Mouse (Mus musculus) natural killer cell, adult 2 months (primary cell): Measurements from ENCODE around the gene Cntrl.

Experiments used
- DNase-seq, 2 experiments: peaks; one replicate each; pipeline ENCODE4 v3.0.0; 2022; ENCODE audit warnings: low spot score in 2 of 2

Cntrl gene

GRCm38 (mm10) chr2:35218736-35219135 lies 109.4 kb downstream of the Cntrl start:
- no peak for DNase-seq

- DNase-seq, result no peak
Observed at GRCm38 (mm10) chr2:35222822-35223391, 113.6 kb downstream of the Cntrl start.

DNA sequence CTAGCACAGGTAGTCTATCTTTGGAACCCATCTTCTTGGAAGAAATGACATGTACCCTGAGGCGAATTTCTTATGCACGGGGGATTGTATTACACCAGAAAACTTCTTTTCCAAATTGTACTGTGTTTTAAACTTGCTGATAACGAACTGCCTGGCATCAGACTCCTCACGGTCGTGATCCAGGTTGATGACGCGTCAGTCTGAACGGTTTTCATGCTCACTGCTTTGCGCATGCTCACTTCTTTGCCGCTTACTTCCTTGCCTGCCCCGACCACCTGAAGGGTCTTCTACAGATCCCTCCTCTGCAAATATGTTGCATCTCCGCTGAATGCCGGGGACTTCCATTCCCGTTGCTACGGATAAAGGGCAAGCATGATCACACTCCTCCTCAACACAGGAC lies 115.0 kb downstream of the Cntrl start:
- DNase-seq, result no peak

- DNase-seq, result no peak
Observed at GRCm38 (mm10) chr2:35228145-35228544, 118.9 kb downstream of the Cntrl start.
